Mouse (Mus musculus) hematopoietic multipotent progenitor cell, adult 10-12 weeks (in vitro differentiated cells): ENCODE results near the gene Sfswap. TPM values are rescaled to one million over a fixed set of nuclear protein-coding genes. Genes with fewer than 3 reads are reported as not detected.

Experiments used
- polyA plus RNA-seq: library from polyadenylated mRNA; stranded (reverse); fragments of >175 nt; gene quantifications from 2 replicates; pipeline ENCODE4 v1.2.3, GENCODE M21; 2012; ENCODE audit warnings: low replicate concordance

Gene Sfswap
- 73.8 and 115 TPM in 2 replicates for polyA plus RNA-seq

GRCm38 (mm10) chr5:129500722-129501634 is at the start of gene Sfswap:
Sfswap (plus strand) TSS chr5:129501221.

GRCm38 (mm10) chr5:129583761-129584582 is 83.0 kb downstream of the Sfswap start, which contains the start of gene Mmp17:
Mmp17 (plus strand) TSS chr5:129584169.

Other genes starting within 250 kb of the Sfswap start
- gene Mmp17, start 82.9 kb downstream of the Sfswap start, polyA plus RNA-seq, result 1.5 and 1.7 TPM in 2 replicates
- 0.13 and 0.17 TPM in 2 replicates for gene Zfp11, start 168.9 kb downstream of the Sfswap start, polyA plus RNA-seq
- gene Sept14, start 207.3 kb downstream of the Sfswap start, polyA plus RNA-seq, result not detected in 2 replicates
- gene Mrps17, start 214.3 kb downstream of the Sfswap start, polyA plus RNA-seq, result 3.9 and 21.4 TPM in 2 replicates
- 20.0 and 33.7 TPM in 2 replicates for gene Nipsnap2, start 223.8 kb downstream of the Sfswap start, polyA plus RNA-seq